Mouse (Mus musculus) stomach, embryonic 16.5 days (tissue): Measurements from ENCODE around the gene Prkca. TPM values are rescaled to one million over a fixed set of nuclear protein-coding genes. Genes with fewer than 3 reads are reported as not detected.
A peak's percentile ranks its signal among the peaks of the same experiment; 100 is the strongest.

Experiments
- ATAC-seq: fragments of 200-750 bp; cut with Nextera tagmentation; 2 replicates; pipeline ENCODE4 v1.8.0; 2017; ENCODE audit warnings: moderate number of reproducible peaks, moderate TSS enrichment; ENCODE audit not compliant: insufficient read depth, low FRiP score
- H3K27ac ChIP-seq: fragments of 300-500 bp; sonication (generic); 2 replicates; pipeline ENCODE4 v1.5.1; 2014; ENCODE audit warnings: low read length
- H3K27me3 ChIP-seq: fragments of 300-500 bp; sonication (generic); 2 replicates; pipeline ENCODE4 v1.6.1; 2014; ENCODE audit warnings: low read length, control low read depth, mixed read lengths; ENCODE audit not compliant: control insufficient read depth, insufficient read depth
- H3K36me3 ChIP-seq: fragments of 300-500 bp; sonication (generic); 2 replicates; pipeline ENCODE4 v1.6.1; 2014; ENCODE audit warnings: low read length; ENCODE audit not compliant: control insufficient read depth, insufficient read depth
- H3K4me1 ChIP-seq: fragments of 300-500 bp; sonication (generic); 2 replicates; pipeline ENCODE4 v1.6.1; 2014; ENCODE audit warnings: low read length, control low read depth, mixed read lengths; ENCODE audit not compliant: control insufficient read depth, insufficient read depth
- H3K4me2 ChIP-seq: fragments of 300-500 bp; sonication (generic); 2 replicates; pipeline ENCODE4 v1.6.1; 2014; ENCODE audit warnings: low read depth, low read length, mixed read lengths
- H3K4me3 ChIP-seq: fragments of 300-500 bp; sonication (generic); replicated peaks from 2 replicates; pipeline ENCODE4 v1.5.1; 2014; ENCODE audit warnings: mild to moderate bottlenecking, low read length
- H3K9ac ChIP-seq: fragments of 300-500 bp; sonication (generic); 2 replicates; pipeline ENCODE4 v1.6.1; 2014; ENCODE audit warnings: low read length
- H3K9me3 ChIP-seq: fragments of 300-500 bp; sonication (generic); replicated peaks from 2 replicates; pipeline ENCODE4 v1.6.1; 2016; ENCODE audit warnings: low read length, control low read depth; ENCODE audit not compliant: control insufficient read depth
- WGBS: fragments of 180-500 bp; shearing (Covaris S2); extraction: QIAGEN DNeasy Blood & Tissue Kit; methylation state at CpG from one replicate; pipeline ENCODE4 v1.1.7; 2014; 5-methylcytosine and 5-hydroxymethylcytosine counted together
- polyA plus RNA-seq: library from polyadenylated mRNA; unstranded; fragments of >200 nt; fragmentation: Nextera tagmentation; extraction: Ambion mirVana; gene quantifications from 2 replicates; pipeline ENCODE4 v1.2.1, GENCODE M21; 2015

The Prkca gene
- polyA plus RNA-seq, 1 experiment from 2014 or later = 6.5 TPM

DNA sequence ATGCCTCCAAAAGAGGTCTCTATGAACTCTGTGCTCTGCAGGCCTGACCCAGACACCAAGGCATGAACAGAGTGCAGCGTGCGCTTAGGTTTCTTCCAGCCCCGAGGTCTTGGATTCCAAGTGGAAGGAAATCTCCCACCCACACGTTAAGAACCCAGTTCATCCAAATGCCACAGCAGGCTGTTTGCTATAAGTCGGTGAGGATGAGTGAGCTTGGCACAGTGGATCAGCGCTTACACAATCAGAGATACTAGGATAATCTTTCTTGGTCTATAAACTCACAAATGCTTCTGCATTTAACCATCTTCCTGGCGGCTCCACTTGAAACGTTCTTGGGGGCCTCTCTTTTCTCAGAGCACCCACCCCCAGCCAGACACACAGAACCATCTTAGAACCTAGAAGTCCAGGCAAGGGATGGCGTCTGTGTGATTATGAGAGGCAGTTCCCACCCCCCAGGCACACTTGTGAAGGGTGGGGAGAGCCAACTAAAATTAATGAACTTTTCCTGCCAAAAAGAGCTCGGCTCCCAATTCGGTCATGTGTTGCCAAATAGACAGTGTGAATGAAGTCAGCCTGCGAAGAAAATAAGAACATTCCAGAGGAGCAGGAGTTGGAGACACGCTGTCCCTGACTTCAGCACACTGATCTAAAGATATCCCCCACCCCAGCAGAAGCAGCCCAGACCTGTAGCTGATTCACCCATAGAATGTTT, 122.4 kb downstream of the Prkca start:
- H3K4me1 ChIP-seq = peaks cover 21% of the 10 kb centered on the region
- no peaks in the 10 kb centered on the region for H3K36me3 ChIP-seq
- no peaks in the 10 kb centered on the region for H3K9me3 ChIP-seq
- ATAC-seq = peak; percentile 49; the same call in 1 of the 2 replicates
- no peak overlapping the region for H3K4me2 ChIP-seq
- H3K9ac ChIP-seq = no peak overlapping the region
- no peaks in the 10 kb centered on the region for H3K27me3 ChIP-seq
- H3K4me3 ChIP-seq = no peak overlapping the region
- H3K27ac ChIP-seq = no peak overlapping the region
- 63% methylated on average over 13 of the region's 13 CpGs for WGBS

DNA sequence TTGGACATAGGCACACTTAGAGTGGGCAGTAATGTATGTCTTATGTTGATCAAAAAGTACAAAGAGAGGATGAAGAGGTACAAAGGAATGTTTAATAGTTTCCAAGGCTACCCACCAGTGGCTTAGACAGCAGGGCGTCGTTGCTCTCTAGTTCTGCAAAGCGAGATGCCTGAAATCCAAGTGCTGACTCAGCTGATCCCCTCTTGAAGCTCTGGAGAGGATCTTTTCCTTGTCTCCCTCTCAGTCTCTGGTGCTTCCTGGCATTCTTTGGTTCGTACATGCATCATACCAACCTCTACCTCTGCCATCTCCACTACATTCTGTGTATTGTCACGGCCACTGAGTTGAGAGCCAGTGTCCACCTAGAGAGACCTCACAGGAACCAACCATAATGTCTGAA, 123.1 kb downstream of the Prkca start:
- Histone ChIP-seq H3K36me3 (no peaks in the 10 kb centered on the region), H3K27ac (no peak overlapping the region), H3K4me3 (no peak overlapping the region), H3K9ac (no peak overlapping the region), H3K27me3 (no peaks in the 10 kb centered on the region), H3K9me3 (no peaks in the 10 kb centered on the region), H3K4me1 (peaks cover 26% of the 10 kb centered on the region), H3K4me2 (no peak overlapping the region)
- ATAC-seq = no peak
- WGBS = 79% methylated on average over 5 of the region's 5 CpGs

DNA sequence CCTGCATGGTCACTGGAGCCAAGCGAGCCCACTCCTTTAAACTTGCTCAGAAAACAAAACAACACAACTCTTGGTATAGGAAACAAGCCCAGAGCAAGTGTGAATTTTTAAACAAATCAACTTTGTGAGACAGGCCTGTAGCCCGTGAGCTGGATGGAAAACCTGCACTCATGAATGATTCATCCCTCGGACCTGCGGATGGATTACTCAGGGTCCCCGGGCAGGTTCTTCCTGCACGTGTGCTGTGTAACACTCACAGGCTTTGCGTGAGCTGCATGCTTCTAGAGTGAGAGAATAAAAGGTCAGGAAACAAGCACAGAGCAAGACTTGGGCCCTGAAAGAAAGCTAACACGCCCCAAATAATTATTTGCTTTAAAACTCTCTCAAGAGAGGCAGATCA, 126.7 kb downstream of the Prkca start:
- Histone ChIP-seq H3K27me3 (no peaks in the 10 kb centered on the region), H3K4me1 (peaks cover 31% of the 10 kb centered on the region), H3K4me3 (no peak overlapping the region), H3K9ac (no peak overlapping the region), H3K36me3 (no peaks in the 10 kb centered on the region), H3K4me2 (no peak overlapping the region), H3K9me3 (no peaks in the 10 kb centered on the region), H3K27ac (peak overlapping the region; percentile 31; the same call in 1 of the 2 replicates)
- no peak for ATAC-seq
- WGBS = 51% methylated on average over 8 of the region's 8 CpGs

DNA sequence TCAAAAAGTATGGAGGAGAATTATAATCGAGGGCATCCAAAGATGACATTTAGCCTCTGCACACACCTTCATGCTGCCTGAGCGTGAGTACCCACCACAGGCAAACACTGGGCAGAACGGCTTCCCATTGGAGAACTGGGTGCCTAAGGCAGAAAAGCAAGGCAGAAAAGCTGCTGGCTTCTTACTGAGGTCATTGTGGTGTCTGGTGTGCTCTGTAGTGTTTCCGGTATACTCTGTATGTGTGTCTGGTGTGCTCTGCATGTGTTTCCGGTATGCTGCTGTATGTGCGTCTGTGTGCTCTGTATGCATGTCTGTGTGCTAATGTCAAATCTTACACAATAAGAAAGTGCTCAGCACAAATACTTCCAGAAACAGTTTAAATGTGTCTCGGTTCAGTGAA, 127.7 kb downstream of the Prkca start:
- no peak for ATAC-seq
- WGBS = 84% methylated on average over 7 of the region's 7 CpGs
- H3K27me3 ChIP-seq = no peaks in the 10 kb centered on the region

DNA sequence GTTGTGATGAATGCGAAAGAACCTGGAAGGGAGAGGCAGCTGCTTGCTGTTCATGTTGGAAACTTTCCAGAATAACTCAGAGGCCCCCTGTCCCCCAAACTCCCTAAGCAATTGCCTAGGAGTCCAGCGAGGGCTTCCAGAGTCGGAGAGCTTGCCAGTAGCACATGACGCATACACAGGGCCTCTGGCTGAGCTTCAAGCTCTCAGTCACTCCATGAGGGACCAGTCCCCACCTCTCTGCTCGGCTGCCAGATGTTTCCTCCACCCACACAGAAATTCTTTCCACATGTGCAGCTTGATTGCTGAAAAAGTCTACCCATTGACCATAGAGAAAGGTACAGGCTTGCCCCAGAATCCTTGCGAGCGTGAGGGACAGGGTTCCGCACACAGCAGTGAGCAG, 128.3 kb downstream of the Prkca start:
- peak; percentile 87 for ATAC-seq
- no peaks in the 10 kb centered on the region for H3K36me3 ChIP-seq
- WGBS = 46% methylated on average over 8 of the region's 8 CpGs

More for the DNA sequence above, 127.7 kb downstream of the Prkca start:
- no peak overlapping the region for H3K4me3 ChIP-seq
- no peaks in the 10 kb centered on the region for H3K9me3 ChIP-seq
- H3K4me1 ChIP-seq = peaks cover 30% of the 10 kb centered on the region
- H3K27ac ChIP-seq = peak overlapping the region; percentile 37
- H3K36me3 ChIP-seq = no peaks in the 10 kb centered on the region
- no peak overlapping the region for H3K9ac ChIP-seq
- no peak overlapping the region for H3K4me2 ChIP-seq

DNA sequence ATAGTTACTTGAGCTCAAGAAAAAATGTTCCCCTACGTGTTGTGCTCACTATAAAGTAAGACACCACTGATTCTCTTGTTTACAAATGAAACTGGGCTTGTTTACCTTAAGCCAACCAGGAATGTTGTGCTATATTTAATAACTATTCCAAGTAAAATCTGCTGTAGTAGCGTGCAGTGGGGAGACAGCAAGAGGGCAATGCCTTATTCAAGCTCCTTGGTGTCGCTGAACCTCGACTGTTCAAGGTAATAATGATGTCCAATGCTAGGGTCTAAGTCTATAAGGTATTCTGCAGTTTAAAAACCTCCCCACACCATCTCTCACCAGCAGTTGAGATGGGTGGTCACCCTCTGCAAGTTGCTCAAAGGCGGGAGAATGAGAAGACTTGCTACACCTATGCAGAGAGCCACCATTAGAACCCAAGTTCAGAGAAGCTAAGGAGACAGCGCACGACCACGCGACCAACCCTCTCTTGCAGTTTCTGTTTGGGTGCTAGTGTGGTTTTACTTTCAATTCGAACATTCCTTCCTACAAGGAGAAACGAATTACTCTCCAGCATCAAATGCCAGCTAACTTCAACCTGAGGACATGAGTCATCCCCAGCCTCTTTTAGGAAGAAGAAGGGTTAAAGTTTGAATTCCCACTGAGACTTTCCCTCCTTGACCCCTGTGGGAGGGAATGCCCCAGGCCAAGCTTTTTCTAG, 129.1 kb downstream of the Prkca start:
- no peak overlapping the region for H3K9ac ChIP-seq
- H3K9me3 ChIP-seq = no peaks in the 10 kb centered on the region
- ATAC-seq = no peak
- no peak overlapping the region for H3K4me3 ChIP-seq
- 0 out of 2 replicates have a peak overlapping the region, but pooled peaks have one; percentile 9 for H3K27ac ChIP-seq
- no peaks in the 10 kb centered on the region for H3K36me3 ChIP-seq
- peak overlapping the region; percentile 12; the same call in 1 of the 2 replicates for H3K4me2 ChIP-seq
- WGBS = 74% methylated on average over 11 of the region's 11 CpGs
- peaks cover 30% of the 10 kb centered on the region for H3K4me1 ChIP-seq
- no peaks in the 10 kb centered on the region for H3K27me3 ChIP-seq

More for the DNA sequence above, 128.3 kb downstream of the Prkca start:
- peak overlapping the region; percentile 37 for H3K27ac ChIP-seq
- H3K4me3 ChIP-seq = no peak overlapping the region
- no peaks in the 10 kb centered on the region for H3K9me3 ChIP-seq
- peaks cover 30% of the 10 kb centered on the region for H3K4me1 ChIP-seq
- H3K4me2 ChIP-seq = peak overlapping the region; percentile 12; the same call in 1 of the 2 replicates
- no peaks in the 10 kb centered on the region for H3K27me3 ChIP-seq
- H3K9ac ChIP-seq = no peak overlapping the region

DNA sequence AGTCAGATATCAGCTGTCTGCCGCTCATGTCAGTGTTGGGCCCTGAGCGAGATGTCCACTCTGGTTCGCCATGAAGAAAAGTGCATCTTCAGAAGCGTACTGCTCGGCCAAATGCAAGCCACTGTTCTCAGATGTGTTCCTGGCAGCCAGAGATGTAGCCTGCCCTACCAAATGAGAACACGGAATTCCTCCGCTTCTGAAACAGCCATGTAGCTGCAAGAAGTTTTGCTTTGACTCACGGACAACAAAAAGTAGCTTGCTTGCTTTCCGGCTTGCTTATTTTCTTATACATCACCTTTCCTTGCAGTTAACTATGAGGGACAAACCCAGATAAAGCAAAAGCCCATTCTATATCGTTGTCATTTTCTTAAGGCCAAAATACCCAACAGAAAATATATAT, 129.9 kb downstream of the Prkca start:
- H3K27me3 ChIP-seq = no peaks in the 10 kb centered on the region
- no peak overlapping the region for H3K4me2 ChIP-seq
- H3K4me3 ChIP-seq = no peak overlapping the region
- H3K36me3 ChIP-seq = no peaks in the 10 kb centered on the region
- no peak for ATAC-seq
- H3K4me1 ChIP-seq = peaks cover 30% of the 10 kb centered on the region
- H3K27ac ChIP-seq = no peak overlapping the region
- no peak overlapping the region for H3K9ac ChIP-seq
- 95% methylated on average over 10 of the region's 10 CpGs for WGBS
- no peaks in the 10 kb centered on the region for H3K9me3 ChIP-seq

DNA sequence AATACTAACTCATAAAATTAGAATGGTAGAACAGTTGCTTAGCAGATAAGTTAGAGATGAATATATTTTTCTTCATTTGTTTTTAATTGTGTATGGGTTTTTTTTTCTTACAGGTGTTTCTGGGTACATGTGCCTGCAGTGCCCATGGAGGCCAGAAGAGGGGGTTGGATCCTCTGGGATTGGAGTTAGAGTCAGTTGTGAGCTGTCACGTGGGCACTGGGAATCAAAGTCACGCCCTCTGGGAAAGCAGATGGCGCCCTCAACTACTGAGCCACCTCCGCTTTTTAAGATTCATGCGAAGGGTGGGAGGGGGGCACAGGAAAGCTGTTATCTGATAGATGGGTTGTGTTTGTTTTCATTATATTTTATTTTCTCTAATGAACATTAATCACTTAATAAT, 131.1 kb downstream of the Prkca start:
- Histone ChIP-seq H3K9me3 (no peaks in the 10 kb centered on the region), H3K27me3 (no peaks in the 10 kb centered on the region), H3K4me2 (no peak overlapping the region), H3K4me3 (no peak overlapping the region), H3K4me1 (peaks cover 30% of the 10 kb centered on the region), H3K9ac (no peak overlapping the region), H3K36me3 (no peaks in the 10 kb centered on the region), H3K27ac (no peak overlapping the region)
- WGBS = 86% methylated on average over 5 of the region's 5 CpGs
- ATAC-seq = no peak

DNA sequence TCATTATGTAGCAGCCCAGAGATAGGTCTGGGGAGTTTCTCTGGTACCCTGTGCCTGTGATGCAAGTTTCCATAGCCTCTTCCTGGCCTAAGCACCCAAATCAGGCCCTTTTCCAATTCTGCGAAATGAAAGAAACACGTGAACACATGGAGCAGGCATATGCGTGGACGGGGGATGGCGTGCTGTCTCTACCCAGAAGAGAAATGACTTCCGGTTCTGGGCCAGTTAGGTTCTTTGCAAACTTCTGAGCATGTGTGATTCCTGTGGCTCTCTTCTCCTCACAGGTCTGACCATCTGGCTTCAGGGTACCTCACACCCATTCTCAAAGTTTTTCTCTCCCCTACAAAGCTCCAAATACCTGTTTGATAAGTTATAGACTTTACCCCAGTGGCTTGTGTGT, 131.7 kb downstream of the Prkca start:
- no peaks in the 10 kb centered on the region for H3K9me3 ChIP-seq
- WGBS = 73% methylated on average over 6 of the region's 6 CpGs
- no peaks in the 10 kb centered on the region for H3K36me3 ChIP-seq
- no peak overlapping the region for H3K4me3 ChIP-seq
- no peaks in the 10 kb centered on the region for H3K27me3 ChIP-seq
- no peak overlapping the region for H3K27ac ChIP-seq
- H3K9ac ChIP-seq = no peak overlapping the region
- no peak overlapping the region for H3K4me2 ChIP-seq
- H3K4me1 ChIP-seq = peaks cover 29% of the 10 kb centered on the region
- ATAC-seq = no peak
